Mouse (Mus musculus) thymus, adult 2 months (tissue): ENCODE measurements around the gene Il18rap. TPM values are rescaled to one million over a fixed set of nuclear protein-coding genes. Genes with fewer than 3 reads are reported as not detected.

Experiments
- DNase-seq: peaks from one replicate; pipeline ENCODE4 v3.0.0; 2021
- H3K27ac ChIP-seq: fragments of 200-500 bp; 2 replicates; pipeline ENCODE4 v1.5.1; 2012; ENCODE audit warnings: low read length, control low read depth; ENCODE audit not compliant: control insufficient read depth, insufficient read depth
- H3K27me3 ChIP-seq: fragments of 200-500 bp; 2 replicates; pipeline ENCODE4 v1.6.1; 2012; ENCODE audit warnings: mild to moderate bottlenecking, low read length, moderate library complexity, mixed read lengths; ENCODE audit not compliant: control insufficient read depth, insufficient read depth
- H3K36me3 ChIP-seq: fragments of 200-500 bp; 2 replicates; pipeline ENCODE4 v1.6.1; 2012; ENCODE audit warnings: mild to moderate bottlenecking, low read length, moderate library complexity; ENCODE audit not compliant: control insufficient read depth, insufficient read depth
- H3K4me1 ChIP-seq: fragments of 200-500 bp; replicated peaks from 2 replicates; pipeline ENCODE4 v1.6.1; 2012; ENCODE audit warnings: low read length; ENCODE audit not compliant: control insufficient read depth, insufficient read depth
- H3K4me3 ChIP-seq: fragments of 200-500 bp; 2 replicates; pipeline ENCODE4 v1.5.1; 2012; ENCODE audit warnings: mild to moderate bottlenecking, low read length, control low read depth, moderate library complexity; ENCODE audit not compliant: control insufficient read depth, insufficient read depth
- CTCF ChIP-seq: fragments of 200-500 bp; IDR thresholded peaks from 2 replicates; pipeline ENCODE4 v1.5.1; 2012; ENCODE audit warnings: mild to moderate bottlenecking, control low read depth, low read length, moderate library complexity, borderline replicate concordance; ENCODE audit not compliant: control insufficient read depth, poor library complexity, insufficient read depth; ENCODE audit errors: extremely low read depth
- POLR2A ChIP-seq: fragments of 200-500 bp; IDR thresholded peaks from 2 replicates; pipeline ENCODE4 v1.6.1; 2012; ENCODE audit warnings: mild to moderate bottlenecking, low read length, control low read depth, moderate library complexity; ENCODE audit not compliant: control insufficient read depth, poor library complexity, insufficient read depth; ENCODE audit errors: extremely low read depth
- WGBS: fragments of 180-500 bp; shearing (Covaris S2); methylation state at CpG from one replicate; pipeline ENCODE4 v1.1.7; 2018; 5-methylcytosine and 5-hydroxymethylcytosine counted together
- polyA plus RNA-seq: library from polyadenylated mRNA; depleted of rRNA; stranded (reverse); fragments of >200 nt; gene quantifications from 2 replicates; pipeline ENCODE4 v1.2.3, GENCODE M21; 2012

The Il18rap gene
- polyA plus RNA-seq, 1 experiment = 0.67 TPM

DNA sequence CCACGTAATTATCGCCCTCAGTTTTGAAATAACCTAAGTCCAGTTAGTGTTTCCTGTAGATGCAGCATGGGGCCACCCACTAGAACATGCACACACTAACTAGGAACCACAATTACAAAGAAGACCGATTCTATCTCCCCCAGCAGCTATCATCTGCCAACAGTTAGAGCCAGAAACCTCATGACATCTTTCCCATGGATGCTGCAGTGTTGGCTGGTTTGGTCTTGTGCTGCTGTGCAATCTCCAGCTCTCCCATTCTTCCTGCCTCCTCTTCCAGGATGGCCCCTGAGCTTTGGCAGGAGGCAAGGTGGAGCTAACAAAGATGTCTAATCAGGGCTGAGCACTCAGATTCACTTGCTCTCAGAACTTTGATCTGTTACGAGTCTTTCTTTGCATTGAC is 14.0 kb upstream of the Il18rap start:
- Histone ChIP-seq H3K4me3 (no peak overlapping the region), H3K27me3 (no peaks in the 10 kb centered on the region), H3K27ac (no peak overlapping the region), H3K4me1 (no peaks in the 10 kb centered on the region; the same call in 1 of the 2 replicates), H3K36me3 (no peaks in the 10 kb centered on the region)
- DNase-seq = no peak
- WGBS = 59% methylated on average over 4 of the region's 4 CpGs
- TF ChIP-seq POLR2A (no peak), CTCF (no peak)

DNA sequence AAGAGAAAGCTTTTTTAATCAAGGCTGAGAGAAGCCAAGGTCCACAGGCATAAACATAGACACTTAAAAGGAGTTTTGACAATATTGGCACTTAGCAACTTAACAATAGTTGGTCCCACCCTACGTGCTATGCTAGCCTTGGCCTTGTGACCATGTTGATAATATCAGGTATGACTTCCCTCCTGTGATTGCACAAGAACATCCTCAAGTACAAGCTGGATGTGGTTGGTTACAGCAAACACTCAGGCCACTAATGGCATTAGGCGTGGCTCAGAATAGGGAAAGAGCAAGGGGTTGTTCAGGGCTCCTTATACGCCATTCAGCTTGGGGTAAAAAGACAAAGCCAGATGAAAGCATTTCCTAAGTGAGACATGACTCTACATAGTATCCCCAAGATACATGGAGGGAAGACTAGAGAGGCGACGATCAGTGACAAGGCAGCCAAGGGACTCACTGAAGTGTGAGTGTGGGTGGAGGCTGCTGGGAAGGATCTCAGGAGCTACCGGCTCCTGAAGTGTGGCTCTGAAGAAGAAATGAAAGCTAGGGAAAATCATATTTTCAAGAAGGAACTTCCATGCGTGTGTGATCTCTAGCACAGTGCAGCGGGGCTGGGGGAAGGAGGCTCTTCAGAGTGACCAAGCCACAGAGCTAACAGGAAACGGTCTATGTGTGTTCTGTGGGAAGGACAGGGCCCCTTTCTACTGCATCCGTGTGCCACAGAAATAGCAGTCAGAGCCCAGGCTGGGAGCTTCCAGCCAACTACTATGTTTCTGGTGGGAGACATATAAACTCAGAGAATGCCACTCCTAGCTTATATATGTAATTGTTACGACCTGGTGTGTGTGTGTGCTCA is 13.4 kb upstream of the Il18rap start:
- no peak for TF ChIP-seq POLR2A
- no peak for TF ChIP-seq CTCF
- H3K4me1 ChIP-seq = no peaks in the 10 kb centered on the region; the same call in 1 of the 2 replicates
- no peak overlapping the region for H3K27ac ChIP-seq
- no peaks in the 10 kb centered on the region for H3K36me3 ChIP-seq
- WGBS = 47% methylated on average over 11 of the region's 11 CpGs
- no peak overlapping the region for H3K4me3 ChIP-seq
- DNase-seq = no peak
- no peaks in the 10 kb centered on the region for H3K27me3 ChIP-seq

DNA sequence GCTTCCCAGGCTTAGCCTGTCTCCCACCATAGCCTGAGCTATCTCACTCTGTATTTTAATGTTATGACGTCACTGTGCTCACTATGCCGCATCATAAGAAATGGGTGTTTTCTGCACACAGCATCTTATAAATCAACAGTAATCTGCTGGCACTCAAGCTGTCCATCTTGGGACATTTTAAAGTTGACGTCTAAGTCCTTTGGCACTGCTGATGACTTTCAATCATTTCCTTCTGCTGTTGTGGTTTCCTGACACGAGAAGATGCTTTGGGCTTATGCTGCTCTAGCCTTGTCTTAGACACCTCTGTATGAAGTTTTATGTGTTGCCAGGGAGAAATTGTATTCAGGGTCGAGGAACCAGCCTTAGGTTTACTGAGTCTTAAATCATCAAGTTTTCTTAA is 10.6 kb upstream of the Il18rap start:
- WGBS = 22% methylated on average over 5 of the region's 5 CpGs
- TF ChIP-seq POLR2A = no peak
- TF ChIP-seq CTCF = no peak

DNA sequence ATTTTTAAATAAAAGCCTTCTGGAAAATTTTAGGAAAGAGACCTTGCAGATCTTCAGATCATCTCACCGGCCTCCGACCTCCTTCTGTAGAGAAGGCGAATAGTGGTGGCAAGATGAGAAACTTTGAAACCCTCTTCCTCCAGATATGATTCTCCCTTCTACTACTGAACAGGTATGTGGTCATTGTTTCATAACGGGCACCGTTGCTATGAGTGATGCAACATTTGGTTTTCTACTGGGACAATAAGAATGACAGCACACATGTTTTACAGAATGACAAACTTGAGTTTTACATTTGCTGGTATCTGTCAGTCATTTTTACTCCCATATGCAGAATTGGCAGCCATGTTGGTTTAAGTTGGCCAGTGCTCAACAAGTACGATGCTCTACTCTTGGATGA is 1.2 kb downstream of the Il18rap start:
- TF ChIP-seq CTCF (no peak), POLR2A (no peak)
- H3K4me1 ChIP-seq = no peaks in the 10 kb centered on the region
- H3K27me3 ChIP-seq = no peaks in the 10 kb centered on the region
- no peak overlapping the region for H3K27ac ChIP-seq
- WGBS = 77% methylated on average over 6 of the region's 6 CpGs
- no peaks in the 10 kb centered on the region for H3K36me3 ChIP-seq
- DNase-seq = no peak
- H3K4me3 ChIP-seq = no peak overlapping the region

More for the DNA sequence above, 10.6 kb upstream of the Il18rap start:
- Histone ChIP-seq H3K4me3 (no peak overlapping the region), H3K4me1 (no peaks in the 10 kb centered on the region; the same call in 1 of the 2 replicates), H3K27ac (no peak overlapping the region), H3K27me3 (no peaks in the 10 kb centered on the region), H3K36me3 (no peaks in the 10 kb centered on the region)
- DNase-seq = no peak

GRCm38 (mm10) chr1:40522918-40523317 is 7.8 kb downstream of the Il18rap start:
- no peaks in the 10 kb centered on the region for H3K27me3 ChIP-seq
- H3K4me1 ChIP-seq = no peaks in the 10 kb centered on the region
- H3K36me3 ChIP-seq = no peaks in the 10 kb centered on the region
- WGBS = 92% methylated on average over 7 of the region's 7 CpGs
- no peak for DNase-seq
- TF ChIP-seq POLR2A (no peak), CTCF (no peak)
- no peak overlapping the region for H3K27ac ChIP-seq
- H3K4me3 ChIP-seq = no peak overlapping the region

DNA sequence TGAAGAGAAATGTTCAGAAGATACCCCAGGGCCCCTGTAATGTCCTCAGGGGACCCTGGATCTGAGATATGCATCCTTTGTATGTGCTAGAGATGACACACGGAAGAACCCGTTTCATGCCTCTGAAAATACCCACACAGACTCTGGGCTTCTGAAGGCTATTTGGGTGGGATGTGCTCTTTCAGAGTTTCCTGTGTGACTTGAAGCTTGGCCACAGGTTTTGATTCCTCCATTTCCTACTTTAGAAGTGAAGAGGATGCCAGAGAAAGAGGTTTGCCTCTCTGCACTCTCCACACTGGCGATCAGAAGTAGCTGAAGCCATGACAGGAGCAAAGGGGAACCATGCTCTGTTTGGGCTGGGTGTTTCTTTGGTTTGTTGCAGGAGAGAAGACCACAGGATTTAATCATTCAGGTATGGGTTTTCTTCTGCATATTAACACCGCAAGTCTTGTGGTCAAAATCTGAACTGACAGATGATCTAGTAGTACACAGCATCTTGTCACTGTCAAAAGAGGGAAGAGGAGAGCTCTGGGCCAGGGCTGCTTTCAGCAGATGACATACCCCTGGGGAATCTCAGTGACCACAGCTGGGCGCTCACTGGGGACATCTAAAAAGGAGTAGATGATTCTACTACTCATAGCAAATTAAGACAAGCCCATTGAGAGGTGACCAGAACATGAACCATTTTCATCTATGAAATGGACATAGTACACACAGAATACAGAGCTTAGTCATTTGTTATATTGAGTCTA is 9.0 kb downstream of the Il18rap start:
- Histone ChIP-seq H3K36me3 (no peaks in the 10 kb centered on the region), H3K27me3 (no peaks in the 10 kb centered on the region), H3K27ac (no peak overlapping the region), H3K4me1 (no peaks in the 10 kb centered on the region), H3K4me3 (no peak overlapping the region)
- 64% methylated on average over 5 of the region's 5 CpGs for WGBS
- TF ChIP-seq POLR2A (no peak), CTCF (no peak)
- no peak for DNase-seq
